Mouse (Mus musculus) heart, embryonic 11.5 days (tissue): Measurements from ENCODE around the gene 9830107B12Rik. TPM values are rescaled to one million over a fixed set of nuclear protein-coding genes. Genes with fewer than 3 reads are reported as not detected.

Experiments
- ATAC-seq: fragments of 200-750 bp; cut with Nextera tagmentation; replicated peaks from 2 replicates; pipeline ENCODE4 v1.8.0; 2017; ENCODE audit warnings: moderate library complexity; ENCODE audit not compliant: insufficient number of reproducible peaks, low FRiP score, low TSS enrichment
- H3K27ac ChIP-seq: fragments of 300-500 bp; sonication (generic); 2 replicates; pipeline ENCODE4 v1.5.1; 2014; ENCODE audit warnings: mild to moderate bottlenecking, low read depth, low read length
- H3K27me3 ChIP-seq: fragments of 300-500 bp; sonication (generic); 2 replicates; pipeline ENCODE4 v1.6.1; 2014; ENCODE audit warnings: mild to moderate bottlenecking, low read length, mixed read lengths; ENCODE audit not compliant: control insufficient read depth, insufficient read depth
- H3K36me3 ChIP-seq: fragments of 300-500 bp; sonication (generic); 2 replicates; pipeline ENCODE4 v1.6.1; 2014; ENCODE audit warnings: mild to moderate bottlenecking, low read length, moderate library complexity, mixed read lengths; ENCODE audit not compliant: control insufficient read depth, insufficient read depth
- H3K4me1 ChIP-seq: fragments of 300-500 bp; sonication (generic); 2 replicates; pipeline ENCODE4 v1.6.1; 2014; ENCODE audit warnings: low read length; ENCODE audit not compliant: control insufficient read depth, insufficient read depth
- H3K4me2 ChIP-seq: fragments of 300-500 bp; sonication (generic); 2 replicates; pipeline ENCODE4 v1.6.1; 2014; ENCODE audit warnings: mild to moderate bottlenecking, moderate library complexity
- H3K4me3 ChIP-seq: fragments of 300-500 bp; sonication (generic); 2 replicates; pipeline ENCODE4 v1.5.1; 2014; ENCODE audit warnings: low read depth, low read length
- H3K9ac ChIP-seq: fragments of 300-500 bp; sonication (generic); 2 replicates; pipeline ENCODE4 v1.6.1; 2014; ENCODE audit warnings: mild to moderate bottlenecking, low read depth, low read length, moderate library complexity
- H3K9me3 ChIP-seq: fragments of 300-500 bp; sonication (generic); replicated peaks from 2 replicates; pipeline ENCODE4 v1.6.1; 2016; ENCODE audit warnings: low read length; ENCODE audit not compliant: control insufficient read depth
- WGBS: fragments of 180-500 bp; shearing (Covaris S2); extraction: QIAGEN DNeasy Blood & Tissue Kit; methylation state at CpG from one replicate; pipeline ENCODE4 v1.1.7; 2014; ENCODE audit not compliant: insufficient replicate concordance; 5-methylcytosine and 5-hydroxymethylcytosine counted together
- polyA plus RNA-seq: library from polyadenylated mRNA; unstranded; fragments of >200 nt; fragmentation: Nextera tagmentation; extraction: Ambion mirVana; gene quantifications from 2 replicates; pipeline ENCODE4 v1.2.1, GENCODE M21; 2014

The 9830107B12Rik gene
- polyA plus RNA-seq, 1 experiment from 2014 or later = not detected

GRCm38 (mm10) chr17:48110547-48111287 is 35.4 kb downstream of the 9830107B12Rik start:
- Histone ChIP-seq H3K4me1 (no peaks in the 10 kb centered on the region), H3K4me2 (no peak overlapping the region), H3K9ac (no peak overlapping the region), H3K4me3 (no peak overlapping the region), H3K36me3 (no peaks in the 10 kb centered on the region), H3K27ac (no peak overlapping the region), H3K9me3 (no peaks in the 10 kb centered on the region), H3K27me3 (no peaks in the 10 kb centered on the region)
- no peak for ATAC-seq
- WGBS = 45% methylated on average over 8 of the region's 8 CpGs

DNA sequence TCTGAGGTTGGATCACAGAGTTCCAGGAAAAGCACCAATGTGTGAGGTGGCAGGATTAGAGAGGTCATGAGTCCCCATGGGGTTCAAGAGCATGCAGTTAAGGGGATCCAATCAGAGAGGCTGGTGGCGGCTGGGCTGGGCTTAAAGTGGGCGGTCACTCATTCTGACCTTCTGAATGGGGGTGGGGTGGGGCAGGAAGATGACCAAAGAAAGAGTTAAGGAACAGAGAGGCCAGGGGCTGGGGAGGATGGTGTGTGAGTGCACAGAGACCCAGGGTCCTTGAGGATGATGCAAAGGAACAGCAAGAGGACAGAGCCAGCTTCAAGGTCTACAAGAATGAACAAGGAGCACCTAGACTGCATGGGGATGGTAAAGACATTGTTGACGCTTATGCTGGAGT is 37.5 kb downstream of the 9830107B12Rik start:
- Histone ChIP-seq H3K36me3 (no peaks in the 10 kb centered on the region), H3K4me2 (no peak overlapping the region), H3K9me3 (no peaks in the 10 kb centered on the region), H3K4me1 (no peaks in the 10 kb centered on the region), H3K4me3 (no peak overlapping the region), H3K27me3 (no peaks in the 10 kb centered on the region), H3K9ac (no peak overlapping the region), H3K27ac (no peak overlapping the region)
- no peak for ATAC-seq
- 65% methylated on average over 3 of the region's 3 CpGs for WGBS

DNA sequence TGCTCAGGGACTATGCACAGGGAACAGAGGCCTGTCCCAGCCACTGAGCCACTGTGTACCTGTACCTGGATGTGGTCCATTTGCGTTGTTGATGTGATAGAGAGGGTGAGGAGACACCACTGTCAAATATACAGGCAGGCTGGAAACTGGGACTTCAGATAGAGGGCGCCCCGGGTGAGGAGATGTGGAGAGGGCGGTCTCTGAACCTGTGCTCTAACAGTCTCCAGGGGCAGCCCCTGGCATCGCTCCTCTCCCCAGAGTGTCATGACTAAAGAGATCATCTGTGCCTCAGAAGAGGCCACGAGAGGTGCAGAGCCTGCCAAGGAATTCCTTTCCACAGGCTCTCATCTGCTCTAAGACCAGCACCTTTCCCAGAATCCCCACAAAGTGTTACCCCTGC is 38.2 kb downstream of the 9830107B12Rik start:
- H3K27me3 ChIP-seq = no peaks in the 10 kb centered on the region
- H3K27ac ChIP-seq = no peak overlapping the region
- no peak overlapping the region for H3K9ac ChIP-seq
- no peaks in the 10 kb centered on the region for H3K9me3 ChIP-seq
- no peak overlapping the region for H3K4me3 ChIP-seq
- WGBS = 42% methylated on average over 6 of the region's 6 CpGs
- ATAC-seq = no peak
- no peaks in the 10 kb centered on the region for H3K4me1 ChIP-seq
- no peak overlapping the region for H3K4me2 ChIP-seq
- H3K36me3 ChIP-seq = no peaks in the 10 kb centered on the region

- H3K36me3 ChIP-seq = no peaks in the 10 kb centered on the region
- no peaks in the 10 kb centered on the region for H3K9me3 ChIP-seq
- H3K27ac ChIP-seq = no peak overlapping the region
- H3K4me1 ChIP-seq = no peaks in the 10 kb centered on the region
- no peak for ATAC-seq
- H3K9ac ChIP-seq = no peak overlapping the region
- no peaks in the 10 kb centered on the region for H3K27me3 ChIP-seq
- WGBS = 57% methylated on average over 4 of the region's 4 CpGs
- no peak overlapping the region for H3K4me3 ChIP-seq
- no peak overlapping the region for H3K4me2 ChIP-seq
Observed at GRCm38 (mm10) chr17:48107333-48107732, 38.7 kb downstream of the 9830107B12Rik start.

DNA sequence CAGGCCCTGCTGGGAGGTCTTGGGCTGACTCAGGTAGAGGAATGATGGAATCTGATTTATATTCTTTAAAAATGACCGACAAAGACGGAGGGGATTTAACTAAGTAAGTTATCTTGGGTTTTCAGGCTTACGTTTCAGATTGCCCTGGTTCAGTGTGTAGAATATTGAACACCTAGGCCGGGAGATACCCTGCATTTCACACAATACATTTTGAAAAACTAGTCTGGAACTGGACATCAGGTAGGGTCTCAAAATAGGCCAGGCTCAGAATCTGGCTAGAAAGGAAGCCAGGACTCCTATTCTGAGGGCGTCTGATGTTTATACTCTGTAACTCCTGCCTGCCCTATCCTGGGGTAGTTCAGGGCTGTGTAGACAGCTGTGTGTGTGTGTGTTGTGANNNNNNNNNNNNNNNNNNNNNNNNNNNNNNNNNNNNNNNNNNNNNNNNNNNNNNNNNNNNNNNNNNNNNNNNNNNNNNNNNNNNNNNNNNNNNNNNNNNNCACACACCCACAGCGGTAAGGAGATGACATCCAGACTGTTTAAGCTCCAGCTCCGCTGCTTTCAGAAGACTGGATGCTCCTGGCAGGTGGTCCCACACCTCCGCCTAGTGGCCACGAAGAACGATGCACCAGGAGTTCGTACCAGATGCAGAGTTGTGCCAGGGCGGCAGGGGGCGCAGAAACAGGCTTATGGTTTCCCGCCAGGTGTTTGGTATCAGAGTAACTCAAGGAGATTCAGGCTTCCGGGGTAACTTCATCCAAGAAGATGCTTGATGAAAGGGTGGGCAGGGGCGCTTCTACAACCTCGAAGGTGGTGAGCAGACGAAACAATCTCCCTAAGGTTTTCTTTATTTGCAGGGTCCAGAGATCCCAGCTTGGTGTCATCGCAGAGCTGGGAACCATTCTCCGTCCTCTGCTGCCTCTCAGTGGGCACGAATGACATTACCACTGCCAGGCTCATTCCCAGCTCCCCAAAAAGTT is 45.3 kb downstream of the 9830107B12Rik start:
- Histone ChIP-seq H3K9me3 (no peaks in the 10 kb centered on the region), H3K36me3 (no peaks in the 10 kb centered on the region), H3K4me1 (peaks cover 29% of the 10 kb centered on the region), H3K9ac (no peak overlapping the region), H3K27ac (no peak overlapping the region), H3K27me3 (peaks cover 38% of the 10 kb centered on the region), H3K4me2 (peak overlapping the region; percentile 45), H3K4me3 (peak overlapping the region; percentile 16)
- 13% methylated on average over 20 of the region's 21 CpGs for WGBS
- ATAC-seq = 0 out of 2 replicates have a peak, but pooled peaks have one; percentile 39

GRCm38 (mm10) chr17:48099312-48099711 is 46.8 kb downstream of the 9830107B12Rik start:
- Histone ChIP-seq H3K4me3 (no peak overlapping the region), H3K27ac (no peak overlapping the region), H3K36me3 (no peaks in the 10 kb centered on the region), H3K9ac (no peak overlapping the region), H3K9me3 (no peaks in the 10 kb centered on the region), H3K27me3 (peaks cover 52% of the 10 kb centered on the region), H3K4me2 (peak overlapping the region; percentile 87; the same call in 1 of the 2 replicates), H3K4me1 (peaks cover 34% of the 10 kb centered on the region)
- no peak for ATAC-seq
- 9% methylated on average over 11 of the region's 11 CpGs for WGBS

DNA sequence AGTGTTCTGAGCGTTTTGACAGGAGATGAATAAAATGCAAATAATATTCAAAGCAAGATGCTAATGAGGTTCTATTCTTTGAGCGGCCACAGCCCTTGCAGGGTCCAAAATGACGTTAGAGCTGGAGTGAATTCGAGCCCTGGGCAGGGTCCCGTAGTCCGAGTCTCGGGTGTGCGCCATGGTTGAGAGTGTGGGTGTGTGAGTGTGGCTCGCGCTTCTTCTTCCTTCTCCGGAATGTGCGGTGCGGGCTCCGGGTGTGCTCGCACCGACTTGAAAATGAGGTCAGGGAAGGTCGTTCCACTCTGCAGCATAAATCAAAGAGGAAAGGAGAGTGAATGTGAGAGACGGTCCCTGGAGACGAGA is 47.6 kb downstream of the 9830107B12Rik start:
- Histone ChIP-seq H3K4me3 (peak overlapping the region; percentile 41), H3K27ac (no peak overlapping the region), H3K27me3 (peaks cover 60% of the 10 kb centered on the region), H3K36me3 (no peaks in the 10 kb centered on the region), H3K4me1 (peaks cover 34% of the 10 kb centered on the region), H3K9me3 (no peaks in the 10 kb centered on the region), H3K4me2 (peak overlapping the region; percentile 87), H3K9ac (no peak overlapping the region)
- no peak for ATAC-seq
- WGBS = under 1% methylated on average over 19 of the region's 19 CpGs

DNA sequence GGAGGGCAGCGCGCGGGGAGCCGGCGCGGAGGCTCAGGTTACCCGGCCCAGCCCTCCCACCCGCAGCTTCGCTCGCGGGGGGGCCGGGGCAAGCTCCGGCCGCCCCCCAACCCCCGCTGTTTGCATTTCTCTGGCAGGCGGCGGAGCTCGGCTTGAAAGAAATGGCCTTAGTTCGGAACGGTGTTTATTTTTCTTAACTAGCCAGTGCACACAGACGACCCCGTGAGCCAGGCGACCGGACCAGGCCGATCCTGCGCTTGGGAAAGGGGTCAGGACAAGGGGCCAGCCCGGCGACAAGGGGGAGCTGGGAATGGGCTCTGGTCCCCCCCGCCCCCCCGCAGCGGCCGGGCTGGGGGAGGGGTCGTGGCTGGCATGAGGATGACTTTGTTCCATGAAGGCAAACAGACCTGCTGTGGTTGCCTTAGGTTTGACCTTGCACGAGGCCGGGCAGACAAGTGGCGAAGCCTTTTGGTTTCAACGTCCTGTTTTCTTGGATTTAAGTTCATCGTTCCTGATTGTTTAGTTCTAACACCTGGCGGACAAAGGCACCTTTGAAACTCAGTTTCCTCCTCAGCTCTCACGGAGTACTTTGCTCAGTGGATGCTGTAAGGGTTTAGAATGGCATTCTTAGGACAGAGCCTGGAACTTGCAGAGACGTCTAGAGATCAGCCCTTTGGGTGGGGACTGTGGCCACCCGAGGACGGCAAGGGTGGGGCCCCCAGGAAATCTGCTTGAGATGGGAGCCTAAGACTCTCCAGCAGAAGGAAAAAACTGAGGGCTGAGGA is 48.1 kb downstream of the 9830107B12Rik start:
- H3K27me3 ChIP-seq = peaks cover 61% of the 10 kb centered on the region
- H3K9ac ChIP-seq = peak overlapping the region; percentile 60; the same call in 1 of the 2 replicates
- peaks cover 34% of the 10 kb centered on the region for H3K4me1 ChIP-seq
- no peaks in the 10 kb centered on the region for H3K9me3 ChIP-seq
- H3K27ac ChIP-seq = no peak overlapping the region
- ATAC-seq = no peak
- whole genome bisulfite sequencing = under 1% methylated on average over 43 of the region's 43 CpGs
- H3K4me2 ChIP-seq = peak overlapping the region; percentile 87
- H3K36me3 ChIP-seq = no peaks in the 10 kb centered on the region
- peak overlapping the region; percentile 41 for H3K4me3 ChIP-seq
